Mouse (Mus musculus): ENCODE measurements around the gene Ap3b2.
"Not testable (repeated sequence)": the region's sequence is repeated elsewhere in the genome, so short reads cannot be mapped to it uniquely, and the experiment has no call there.

- not testable (repeated sequence) for TF ChIP-seq CTCF (IDR thresholded peaks at IDR 0.05; ENCODE audit: control insufficient read depth, insufficient read depth, insufficient replicate concordance, low read depth, low read length); POLR2A (IDR thresholded peaks at IDR 0.05; ENCODE audit: control insufficient read depth, low read depth, low read length)
Measured at GRCm38 (mm10) chr7:81478261-81478660, 15.5 kb downstream of the Ap3b2 start.
